Mouse (Mus musculus) megakaryocyte progenitor cell, adult 5-6 weeks (primary cell): ENCODE measurements around the gene Gcn1l1. TPM values are rescaled to one million over a fixed set of nuclear protein-coding genes. Genes with fewer than 3 reads are reported as not detected.
"Not testable (repeated sequence)": the region's sequence is repeated elsewhere in the genome, so short reads cannot be mapped to it uniquely, and the experiment has no call there.

ENCODE experiments used
- ATAC-seq: replicated peaks from 2 replicates; pipeline ENCODE4 v1.8.0; 2016; ENCODE audit warnings: mild to moderate bottlenecking, moderate TSS enrichment, inconsistent platforms; ENCODE audit not compliant: poor library complexity
- total RNA-seq, 2 experiments: library from RNA; stranded (forward) in 1 of 2; stranded (reverse) in 1 of 2; fragments of 157-497, 149-512 nt in 1 of 2; fragments of 200-1000 nt in 1 of 2; gene quantifications; 2 replicates each; pipeline versions ENCODE4 v1.2.3 to v1.2.4; 2015 to 2017

Gcn1l1 gene
- total RNA-seq, 2 experiments from 2014 or later, result 17.5 to 35.3 TPM

DNA sequence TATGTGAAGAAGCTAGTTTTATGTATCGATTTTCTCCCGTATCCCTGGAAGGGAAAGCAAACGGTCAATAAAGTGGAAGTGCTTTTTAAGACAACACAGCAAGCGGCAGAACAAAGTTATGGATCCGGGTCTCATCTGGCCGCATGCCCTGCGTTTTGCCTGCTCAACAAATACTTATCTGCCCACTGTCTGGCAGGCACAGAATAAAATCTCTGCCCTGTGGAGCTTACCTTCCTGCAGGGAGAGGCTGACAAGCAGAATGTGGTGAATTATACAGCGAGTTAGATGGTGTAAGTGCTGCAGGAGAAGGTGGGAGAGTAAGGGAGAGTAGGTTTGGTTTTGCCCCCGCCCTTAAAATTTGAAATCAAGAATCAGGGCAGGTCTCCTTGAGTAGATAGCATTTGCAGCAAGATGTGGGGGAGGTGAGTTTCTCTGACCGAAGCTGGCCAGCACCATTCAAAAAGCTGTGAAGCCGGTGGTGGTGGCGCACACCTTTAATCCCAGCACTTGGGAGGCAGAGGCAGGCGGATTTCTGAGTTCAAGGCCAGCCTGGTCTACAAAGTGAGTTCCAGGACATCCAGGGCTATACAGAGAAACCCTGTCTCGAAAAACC, 6.8 kb upstream of the Gcn1l1 start:
- no peak for ATAC-seq

DNA sequence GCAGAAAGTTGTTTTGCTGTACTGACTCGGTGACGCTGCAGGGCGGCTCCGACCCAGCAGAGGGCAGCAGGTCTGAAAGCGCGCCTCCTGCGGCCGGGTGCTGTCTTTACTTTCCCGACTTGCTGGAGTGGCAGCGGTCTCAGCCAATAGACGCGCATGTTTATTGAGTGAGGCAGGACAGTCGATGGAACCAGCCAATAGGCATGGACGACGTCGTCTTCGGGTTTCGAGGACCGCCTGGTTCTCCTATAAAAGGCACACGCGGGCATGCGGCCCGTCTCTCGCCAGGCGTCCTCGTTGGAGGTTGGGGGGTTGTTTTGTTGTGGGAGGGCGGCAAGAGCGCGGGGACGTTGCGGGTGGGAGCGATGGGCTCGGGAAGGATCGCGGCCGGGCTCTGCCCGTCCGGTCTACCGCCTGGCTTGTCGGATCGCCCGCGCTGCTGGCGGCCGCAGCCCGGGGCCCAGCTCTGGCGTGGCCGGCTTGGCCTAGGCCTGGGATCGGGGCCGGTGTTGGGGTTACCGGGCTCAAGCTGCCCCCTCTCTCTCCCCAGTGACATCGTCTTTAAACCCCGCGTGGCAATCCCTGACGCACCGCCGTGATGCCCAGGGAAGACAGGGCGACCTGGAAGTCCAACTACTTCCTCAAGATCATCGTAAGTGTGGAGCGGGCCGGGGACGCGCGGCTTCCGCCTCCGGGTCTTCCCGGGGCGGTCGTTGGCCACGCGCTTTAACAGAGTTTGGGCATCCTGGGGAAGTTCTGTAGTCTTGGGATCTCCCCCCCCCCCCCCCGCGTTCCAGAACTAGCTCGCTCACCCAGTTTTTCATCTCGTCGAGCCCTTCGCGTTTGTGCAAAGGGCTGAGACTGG, 5.6 kb upstream of the Gcn1l1 start, which contains the start of gene Rplp0:
TSS of gene Rplp0 (plus strand) at position 231 of the 865 bp plus-strand sequence.
- ATAC-seq, result peak; percentile 94

DNA sequence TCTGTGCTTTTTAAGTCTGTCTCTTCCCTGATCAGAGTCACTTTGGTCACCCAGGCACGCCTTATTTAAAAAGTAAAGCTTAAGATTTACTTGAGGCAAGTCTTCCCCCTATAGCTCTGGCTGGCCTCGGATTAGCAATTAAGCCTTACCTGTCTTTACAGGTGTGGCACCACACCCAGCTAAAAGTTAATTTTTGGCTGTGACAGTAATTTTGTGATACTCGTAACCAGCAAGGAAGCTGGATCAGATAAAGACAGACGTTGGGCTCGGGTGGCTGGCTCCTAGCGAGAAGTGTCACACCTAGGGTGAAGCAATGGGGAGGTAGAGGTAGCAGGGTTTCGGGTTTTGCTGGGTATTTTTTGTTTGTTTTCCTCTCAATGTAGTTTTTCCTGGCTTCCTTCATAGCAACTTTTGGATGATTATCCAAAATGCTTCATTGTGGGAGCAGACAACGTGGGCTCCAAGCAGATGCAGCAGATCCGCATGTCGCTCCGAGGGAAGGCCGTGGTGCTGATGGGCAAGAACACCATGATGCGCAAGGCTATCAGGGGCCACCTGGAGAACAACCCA, 4.6 kb upstream of the Gcn1l1 start:
- no peak for ATAC-seq

DNA sequence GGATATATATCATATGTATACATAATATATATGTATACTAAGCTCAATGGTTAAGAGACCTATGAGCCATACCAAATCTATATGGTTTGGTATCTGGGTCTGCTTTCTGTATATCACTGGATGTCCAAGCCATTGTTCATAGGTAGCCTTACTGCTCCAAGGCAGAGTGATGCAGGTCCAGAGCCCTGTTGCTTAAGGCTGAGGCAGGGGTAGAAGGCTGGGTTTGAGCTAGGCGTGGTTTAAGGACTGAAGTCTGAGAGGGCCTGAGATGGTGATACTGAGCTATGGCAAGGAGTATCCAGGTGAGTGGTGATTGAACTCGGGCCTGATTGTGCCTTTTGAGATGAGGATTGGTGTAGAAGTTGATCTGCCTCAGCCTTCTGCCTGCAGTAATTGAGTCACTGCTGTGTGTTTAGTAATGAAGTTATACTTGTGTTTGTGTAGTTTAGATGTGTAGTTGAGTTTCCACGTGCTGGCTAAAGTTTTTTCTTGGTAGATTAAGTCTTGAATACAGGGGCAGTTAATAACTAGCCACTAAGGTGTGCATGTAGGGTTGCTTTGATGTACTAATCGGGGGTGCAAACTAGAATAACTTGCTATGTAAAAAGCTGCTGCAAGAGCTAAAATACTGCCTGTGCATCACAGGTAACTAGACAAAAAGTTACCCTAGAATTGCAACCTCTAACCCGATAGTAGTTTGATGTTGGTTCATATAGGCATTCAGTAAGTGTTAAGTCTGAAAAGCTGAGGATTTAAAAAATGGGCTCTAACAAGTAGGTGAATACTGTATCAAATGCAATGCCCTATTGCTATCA, 1.1 kb upstream of the Gcn1l1 start:
- no peak for ATAC-seq

DNA sequence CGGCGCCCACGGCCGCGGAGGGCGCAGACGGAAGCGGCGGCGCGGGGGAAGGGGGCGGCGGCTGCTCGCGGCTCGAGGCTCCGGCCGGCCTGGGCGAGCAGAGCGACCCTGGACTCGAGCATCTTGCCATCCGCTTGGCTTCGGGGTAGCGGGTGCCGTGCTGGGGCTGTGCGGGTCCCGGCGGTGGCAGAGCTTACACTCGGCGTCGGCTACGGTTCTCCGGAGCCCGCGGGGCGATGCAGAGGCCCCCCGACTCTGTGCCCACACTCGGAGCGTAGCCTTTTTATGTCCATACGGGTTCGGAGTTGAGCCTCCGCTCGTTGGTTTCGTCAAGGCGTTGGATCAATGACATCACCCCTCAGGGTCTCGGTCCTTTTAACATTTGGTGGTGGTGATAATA, 349 bp downstream of the Gcn1l1 start:
- no peak; the same call in 1 of the 2 replicates for ATAC-seq

DNA sequence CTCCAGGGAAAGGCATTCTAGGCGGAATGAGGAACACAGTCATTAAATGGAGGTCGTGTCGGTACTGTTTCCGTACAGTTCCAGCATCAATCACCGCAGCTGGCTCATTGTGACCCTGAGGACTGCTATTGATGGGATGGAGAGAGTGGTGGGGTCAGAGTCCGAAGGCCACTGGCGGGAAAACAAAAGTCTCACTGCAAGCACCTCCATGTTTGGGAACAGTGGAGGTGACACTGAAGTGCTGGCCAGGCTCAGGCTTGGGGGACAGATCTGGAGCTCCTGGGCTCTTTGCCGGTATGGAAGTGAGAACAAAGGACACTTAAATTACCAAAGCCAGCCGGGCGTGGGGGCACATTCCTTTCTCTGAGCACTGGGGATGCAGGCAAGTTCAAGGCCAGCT, 3.6 kb downstream of the Gcn1l1 start:
- no peak for ATAC-seq

DNA sequence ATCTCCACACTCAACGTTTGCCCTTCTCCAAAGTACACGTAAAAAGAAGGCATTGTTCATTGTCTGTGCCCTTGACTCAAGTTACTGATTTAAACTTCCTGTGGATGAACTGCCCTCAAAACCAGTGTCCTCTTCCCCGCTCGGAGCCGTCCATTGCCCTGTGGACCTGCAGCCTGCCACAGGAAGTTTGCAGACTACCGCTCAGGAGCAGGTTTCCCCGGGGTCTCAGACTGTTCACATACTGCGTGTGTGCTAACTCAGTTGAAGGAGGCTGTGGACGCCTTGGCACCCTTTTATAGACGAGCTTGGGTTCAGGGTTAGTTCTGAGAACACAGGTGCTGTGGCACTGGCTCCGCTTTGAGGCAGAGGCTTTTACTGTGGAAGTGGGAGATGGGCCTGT, 4.3 kb downstream of the Gcn1l1 start:
- no peak for ATAC-seq

DNA sequence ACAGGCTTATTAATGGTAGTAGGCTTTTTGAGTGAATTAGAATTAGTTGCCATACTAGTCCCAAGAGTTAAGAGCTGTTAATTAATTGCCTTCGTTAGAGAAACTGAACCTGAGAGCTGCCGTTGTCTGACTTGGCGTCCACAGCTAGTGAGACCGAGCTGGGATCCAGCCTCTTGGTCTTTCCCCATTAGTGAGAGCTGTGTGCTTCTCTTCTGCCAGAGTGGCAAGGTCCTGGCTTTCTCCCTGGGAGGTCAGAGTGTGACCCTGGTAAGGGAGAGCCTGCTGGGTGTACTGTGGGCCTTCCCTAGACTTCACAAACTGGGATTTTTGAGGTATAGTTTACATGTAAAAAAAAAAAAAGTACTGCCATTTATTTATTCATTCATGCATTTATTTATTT, 4.7 kb downstream of the Gcn1l1 start:
- ATAC-seq, result no peak

DNA sequence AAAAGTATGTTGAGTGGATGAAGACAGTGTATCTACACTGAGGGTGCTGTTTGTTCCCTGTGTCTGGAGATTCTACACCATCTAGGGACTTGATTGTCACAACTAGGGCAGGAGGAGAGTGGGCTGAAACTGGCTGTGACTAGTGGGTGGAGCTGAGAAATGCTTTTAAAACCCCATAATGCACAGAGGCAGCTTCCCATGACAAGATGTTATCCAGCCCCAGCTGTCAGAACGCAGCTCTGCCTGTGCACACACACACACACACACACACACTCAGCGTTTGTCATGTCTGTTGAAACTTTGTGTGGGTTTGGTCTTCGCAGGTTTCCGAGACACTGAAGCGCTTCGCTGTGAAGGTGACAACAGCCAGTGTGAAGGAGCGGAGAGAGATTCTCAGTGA, 6.0 kb downstream of the Gcn1l1 start:
- ATAC-seq, result no peak

DNA sequence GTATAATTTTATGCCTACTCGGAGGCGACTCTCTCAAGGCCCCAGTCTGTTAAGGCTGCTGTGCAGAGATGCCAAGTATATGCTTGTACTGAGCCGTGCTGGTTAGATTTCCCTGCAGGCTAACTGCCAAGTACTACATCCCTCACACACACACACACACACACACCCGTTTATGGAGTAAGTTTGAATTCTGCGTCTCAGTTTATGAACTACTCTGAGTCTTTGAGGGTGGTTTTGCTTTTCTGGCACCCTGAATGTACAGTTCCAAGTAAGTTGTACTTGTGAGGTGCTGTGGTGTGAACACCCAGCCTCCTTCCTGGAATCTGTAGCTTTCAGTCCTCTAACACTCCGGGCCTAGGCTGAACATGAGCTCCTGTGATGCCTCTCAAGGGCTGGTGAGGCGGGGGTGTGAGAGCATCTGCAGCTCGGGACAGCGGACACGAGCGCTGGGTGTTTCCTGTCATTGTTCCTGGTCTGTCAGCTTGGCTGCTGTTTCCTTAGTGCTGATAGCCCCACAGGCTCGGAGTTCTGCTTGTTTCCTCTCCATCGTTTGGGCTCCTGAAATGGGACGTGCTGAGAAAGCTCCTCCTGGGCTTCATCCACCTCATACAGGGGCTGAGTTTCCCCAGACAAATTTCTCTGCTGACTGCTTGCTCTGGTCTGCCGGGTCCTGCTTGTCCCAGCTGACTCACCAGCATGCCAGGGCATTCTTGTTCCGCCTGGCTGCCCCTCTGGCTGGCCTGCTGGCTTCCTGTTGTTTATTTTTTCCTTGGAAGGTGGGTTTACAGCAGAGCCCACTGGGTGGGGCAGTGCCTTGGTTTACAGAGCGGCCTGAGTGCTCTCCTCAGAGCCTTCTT, 7.9 kb downstream of the Gcn1l1 start:
- no peak for ATAC-seq

DNA sequence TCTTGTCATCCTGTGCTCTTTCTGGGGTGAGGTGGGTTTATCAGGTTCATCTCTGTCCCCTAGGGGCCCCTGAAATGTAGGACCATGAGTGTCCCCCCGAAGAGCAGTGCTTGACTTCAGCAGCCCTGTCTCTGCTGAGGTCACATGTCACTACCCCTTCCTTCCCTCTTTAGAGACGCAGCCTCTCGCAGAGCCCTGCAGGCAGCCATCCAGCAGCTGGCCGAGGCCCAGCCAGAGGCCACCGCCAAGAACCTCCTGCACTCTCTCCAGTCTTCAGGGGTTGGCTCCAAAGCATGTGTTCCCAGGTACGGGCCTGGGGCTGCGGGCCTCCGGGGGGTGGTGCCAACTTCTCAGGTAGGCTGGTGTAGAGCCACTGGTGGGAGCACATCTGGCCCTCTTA, 9.9 kb downstream of the Gcn1l1 start:
- peak; percentile 38; the same call in 1 of the 2 replicates for ATAC-seq

DNA sequence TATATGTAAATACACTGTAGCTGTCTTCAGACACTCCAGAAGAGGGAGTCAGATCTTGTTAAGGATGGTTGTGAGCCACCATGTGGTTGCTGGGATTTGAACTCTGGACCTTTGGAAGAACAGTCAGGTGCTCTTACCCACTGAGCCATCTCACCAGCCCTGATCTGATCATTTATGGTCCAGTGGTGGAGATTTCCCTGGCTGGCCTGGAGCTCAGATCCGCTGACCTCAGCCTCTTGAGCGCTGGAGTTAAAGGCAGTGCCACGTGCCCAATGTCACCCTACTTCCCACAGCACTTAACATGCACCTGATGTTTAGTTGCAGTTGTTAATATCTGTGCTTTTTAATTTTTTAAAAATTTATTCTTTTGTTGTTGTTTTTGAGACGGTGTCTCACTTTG, 12.6 kb downstream of the Gcn1l1 start:
- ATAC-seq, result not testable (repeated sequence)

DNA sequence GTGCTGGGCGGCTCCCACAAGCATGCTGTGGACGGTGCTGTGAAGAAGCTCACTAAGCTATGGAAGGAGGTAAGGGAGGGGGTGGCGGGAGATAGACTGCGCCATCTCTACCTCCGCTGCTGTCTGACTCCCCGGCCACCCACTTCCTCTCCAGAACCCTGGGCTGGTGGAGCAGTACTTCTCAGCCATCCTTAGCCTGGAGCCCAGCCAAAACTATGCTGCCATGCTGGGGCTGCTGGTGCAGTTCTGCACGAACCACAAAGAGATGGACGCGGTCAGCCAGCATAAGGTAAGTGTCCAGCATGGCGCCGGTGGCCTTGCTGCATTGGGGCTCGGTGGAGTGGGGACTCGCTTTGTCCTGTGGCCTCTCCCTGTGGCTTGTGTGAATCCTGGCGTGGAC, 13.9 kb downstream of the Gcn1l1 start:
- ATAC-seq, result no peak

DNA sequence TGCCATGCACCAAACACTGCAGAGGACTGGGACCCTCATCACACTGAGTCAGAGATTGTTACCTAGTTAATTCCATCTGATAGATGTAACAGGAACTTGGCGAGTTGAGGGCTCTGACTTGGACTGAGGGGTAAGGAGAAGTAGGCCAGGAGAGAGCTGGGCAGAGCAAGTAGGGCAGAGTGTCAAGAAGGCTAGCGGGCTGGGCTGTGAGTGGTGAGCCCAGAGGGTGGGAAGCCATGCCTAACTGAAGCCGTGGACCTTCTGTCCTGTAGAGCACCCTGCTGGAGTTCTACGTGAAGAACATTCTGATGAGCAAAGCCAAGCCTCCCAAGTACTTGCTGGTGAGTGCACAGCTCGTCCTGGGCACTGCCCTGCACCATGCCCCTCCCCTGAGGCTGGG, 14.3 kb downstream of the Gcn1l1 start:
- ATAC-seq, result no peak

DNA sequence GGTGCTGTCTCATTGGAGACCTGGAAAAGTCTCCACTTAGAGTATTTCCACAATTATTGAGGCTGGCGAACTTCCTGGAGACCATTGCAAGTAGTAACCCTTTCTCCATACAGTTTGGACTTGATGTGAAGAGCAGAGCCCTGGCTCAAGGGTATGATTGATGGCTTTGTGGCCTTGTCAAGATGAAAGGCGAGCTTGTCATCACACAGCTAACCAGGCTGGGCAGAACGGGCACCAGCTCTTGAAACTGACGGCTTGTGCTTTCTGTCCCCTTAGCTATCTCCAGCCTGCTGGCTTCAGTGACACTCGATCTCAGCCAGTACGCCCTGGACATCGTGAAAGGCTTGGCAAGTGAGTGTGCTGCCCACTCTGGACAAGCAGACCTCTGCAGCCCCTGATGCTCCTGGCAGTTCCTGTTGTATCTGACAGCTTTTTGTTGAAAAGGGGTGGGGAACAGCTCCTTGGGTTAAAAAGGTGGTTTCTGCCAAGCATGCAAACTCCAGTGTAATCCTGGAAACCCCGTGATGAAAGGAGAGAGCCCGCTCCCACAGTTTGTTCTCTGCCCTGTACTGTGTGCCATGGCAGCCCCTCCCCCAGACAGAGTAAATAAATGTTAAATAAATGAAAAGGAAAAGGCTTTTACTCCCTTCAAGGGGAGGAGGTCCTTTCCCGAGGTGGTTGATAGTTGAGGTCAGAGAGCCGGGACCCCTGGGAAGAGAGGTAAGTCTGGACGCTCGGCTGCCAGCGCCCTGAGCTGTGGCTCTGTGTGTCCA, 15.4 kb downstream of the Gcn1l1 start:
- ATAC-seq, result no peak

DNA sequence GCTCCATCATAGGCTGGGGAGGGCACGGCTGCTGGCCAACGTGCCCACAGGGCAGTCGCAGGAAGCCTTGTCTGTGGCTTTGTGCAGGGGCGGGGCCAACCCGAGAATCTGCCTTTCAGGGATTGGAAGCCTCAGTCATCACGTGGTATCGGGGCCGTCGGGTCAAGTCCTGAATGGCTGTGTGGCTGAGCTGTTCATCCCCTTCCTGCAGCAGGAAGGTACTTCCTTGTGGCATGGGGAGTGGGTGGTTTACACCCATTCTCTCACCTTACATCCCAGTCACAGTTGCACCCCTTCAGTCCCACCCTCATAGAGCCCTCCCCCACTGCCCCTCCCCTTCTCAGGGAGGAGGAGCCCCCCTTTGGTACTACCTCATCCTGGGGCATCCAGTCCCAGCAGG, 16.6 kb downstream of the Gcn1l1 start:
- ATAC-seq, result no peak

DNA sequence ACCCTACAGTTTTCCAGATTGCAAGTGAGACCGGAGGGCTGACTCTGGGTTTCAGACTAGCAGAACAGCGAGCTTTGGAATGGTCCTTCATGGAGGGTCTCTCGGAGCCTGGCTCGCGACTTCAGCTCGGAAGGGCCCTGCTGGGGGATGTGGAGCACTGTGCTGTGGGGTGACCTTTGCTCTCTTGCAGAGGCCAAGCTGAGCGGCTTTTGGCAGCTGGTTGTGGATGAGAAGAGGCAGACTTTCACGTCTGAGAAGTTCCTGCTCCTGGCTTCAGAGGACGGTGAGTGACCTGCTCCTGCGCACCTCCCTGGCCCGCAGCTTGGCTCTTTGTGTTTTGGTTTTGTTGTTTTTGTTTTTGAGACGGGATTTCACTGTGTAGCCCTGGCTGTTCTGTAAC, 20.6 kb downstream of the Gcn1l1 start:
- ATAC-seq, result no peak

DNA sequence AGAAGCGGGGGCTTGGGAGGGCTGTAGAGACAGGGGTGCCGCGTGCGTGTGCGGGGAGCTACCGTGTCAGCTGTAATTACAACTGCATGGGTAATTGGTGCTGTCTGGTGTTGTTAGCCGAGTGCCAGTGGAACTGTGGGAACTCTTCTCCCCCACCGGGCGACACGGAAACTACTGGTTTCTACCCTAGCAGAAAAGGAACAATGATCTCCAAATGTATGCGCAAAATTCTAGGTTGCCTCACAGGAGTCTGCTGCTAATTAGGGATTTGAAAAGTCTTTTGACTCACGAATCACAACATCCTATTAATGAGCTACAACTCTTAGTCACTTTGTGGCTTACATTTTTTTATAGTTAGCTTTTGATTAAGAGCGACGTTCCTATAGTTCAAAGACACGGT, 21.1 kb downstream of the Gcn1l1 start:
- no peak for ATAC-seq

DNA sequence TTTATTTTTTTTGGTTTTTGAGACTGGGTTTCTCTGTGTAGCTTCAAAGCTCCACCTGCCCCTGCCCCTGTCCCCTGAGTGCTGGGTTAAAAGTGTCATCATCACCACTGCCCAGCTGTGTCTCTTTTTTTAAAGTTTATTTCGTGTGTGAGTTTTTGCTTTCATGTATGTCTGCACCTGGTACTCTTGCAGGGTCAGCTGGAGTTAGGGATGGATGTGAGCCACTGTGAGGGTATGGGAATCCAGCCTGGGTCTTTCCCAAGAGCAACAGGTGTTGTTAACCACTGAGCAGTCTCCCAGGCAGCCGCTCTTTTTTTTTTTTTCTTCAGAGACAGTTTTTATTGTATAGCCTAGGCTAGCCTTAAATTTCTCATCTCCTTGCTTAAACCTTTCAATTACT, 21.7 kb downstream of the Gcn1l1 start:
- ATAC-seq, result no peak

DNA sequence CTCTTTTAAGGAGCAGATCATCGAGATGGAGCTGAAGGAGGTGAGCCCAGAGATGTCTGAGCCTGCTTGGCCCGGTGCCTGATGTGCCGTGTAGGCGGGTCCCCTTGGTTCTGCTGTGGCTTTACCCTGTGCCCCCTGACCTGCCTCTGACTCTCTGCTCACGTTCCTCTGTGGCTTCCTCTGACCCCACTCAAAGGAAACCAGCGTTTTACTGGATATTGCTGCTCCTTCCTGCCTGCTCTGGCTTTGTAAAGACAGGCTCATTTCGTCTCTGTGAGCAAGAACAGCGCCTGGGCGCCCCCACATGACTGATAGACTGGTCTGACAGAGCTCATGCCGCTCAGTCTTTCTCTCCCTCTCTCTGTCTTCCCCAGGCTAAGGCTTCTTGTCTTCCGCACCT, 26.0 kb downstream of the Gcn1l1 start:
- ATAC-seq, result peak; percentile 62
